Mouse (Mus musculus): ENCODE results near the gene Olfr588-ps1.
"Not testable (repeated sequence)": the region's sequence is repeated elsewhere in the genome, so short reads cannot be mapped to it uniquely, and the experiment has no call there.

Olfr588-ps1 gene

DNA sequence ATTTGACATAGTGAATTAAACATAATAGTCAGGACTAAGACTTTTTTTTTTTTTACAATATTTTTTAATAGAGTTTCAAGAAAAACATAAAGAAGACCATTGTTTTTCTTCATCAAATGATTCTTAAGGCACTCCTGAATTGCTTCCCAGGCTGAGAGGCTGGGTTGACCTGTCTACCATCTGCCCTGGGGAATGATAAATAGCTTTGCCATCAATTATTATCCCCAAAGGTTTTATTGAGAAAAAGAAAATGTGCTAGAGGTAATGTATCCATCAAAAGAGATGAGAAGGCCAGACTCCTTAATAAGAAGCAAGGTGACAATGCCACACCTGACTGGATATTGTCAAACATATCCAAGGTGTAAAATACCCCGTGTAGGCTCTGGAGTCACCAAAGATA lies at the start of gene Olfr588-ps1:
Gene Olfr588-ps1 (plus strand): TSS at position 301 of the 400 bp plus-strand sequence.
- DNase-seq (ENCODE audit: low spot score) = no peak

DNA sequence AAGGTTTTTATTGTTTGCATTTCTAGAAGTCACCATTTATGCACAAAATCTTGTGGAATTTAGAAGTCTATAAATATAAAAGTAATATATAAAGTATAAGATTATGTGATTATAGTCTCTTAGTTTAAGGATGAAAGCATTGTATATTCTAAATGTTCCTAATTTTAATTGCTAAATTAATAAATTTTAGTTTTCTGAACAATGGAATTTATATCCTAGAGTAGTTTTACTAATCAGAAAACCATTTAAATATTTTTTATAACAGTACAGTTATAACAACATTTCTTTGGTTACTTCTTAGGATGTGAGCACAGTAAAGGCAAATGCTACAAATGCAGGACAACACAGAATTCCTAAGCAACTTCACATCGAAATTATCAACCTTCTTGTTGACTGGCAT lies 43.3 kb upstream of the Olfr588-ps1 start, which contains the start of gene Olfr585:
Gene Olfr585 (plus strand): TSS at position 301 of the 400 bp plus-strand sequence.
- DNase-seq (ENCODE audit: low spot score) = no peak

GRCm38 (mm10) chr7:103119406-103119805 lies 21.3 kb upstream of the Olfr588-ps1 start:
- DNase-seq (ENCODE audit: low spot score) = peak; percentile 35

GRCm38 (mm10) chr7:103125538-103125937 lies 15.1 kb upstream of the Olfr588-ps1 start, which contains the start of gene Olfr586:
Olfr586 (minus strand) TSS chr7:103125638.
- DNase-seq (ENCODE audit: low spot score) = no peak

DNA sequence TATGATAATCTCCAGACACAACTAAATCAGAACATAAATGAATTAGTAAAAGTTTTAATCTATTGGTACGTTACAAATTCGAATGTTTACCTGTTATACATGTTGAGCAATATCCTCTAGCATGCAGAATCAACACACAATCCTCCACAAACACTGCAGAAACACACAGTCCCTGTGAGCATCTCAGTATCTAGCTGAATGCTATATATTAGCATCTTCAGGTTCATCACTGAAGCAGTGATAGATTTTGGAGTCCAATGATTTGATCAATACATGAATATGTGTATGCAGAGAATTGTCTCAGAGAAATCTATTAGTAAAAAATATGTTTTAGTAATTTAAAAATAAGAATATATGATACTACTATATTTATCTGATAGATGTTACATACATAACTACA lies 15.6 kb downstream of the Olfr588-ps1 start, which contains the start of gene Olfr589:
Gene Olfr589 (minus strand): TSS at position 101 of the 400 bp plus-strand sequence.
- DNase-seq (ENCODE audit: low spot score) = no peak

DNA sequence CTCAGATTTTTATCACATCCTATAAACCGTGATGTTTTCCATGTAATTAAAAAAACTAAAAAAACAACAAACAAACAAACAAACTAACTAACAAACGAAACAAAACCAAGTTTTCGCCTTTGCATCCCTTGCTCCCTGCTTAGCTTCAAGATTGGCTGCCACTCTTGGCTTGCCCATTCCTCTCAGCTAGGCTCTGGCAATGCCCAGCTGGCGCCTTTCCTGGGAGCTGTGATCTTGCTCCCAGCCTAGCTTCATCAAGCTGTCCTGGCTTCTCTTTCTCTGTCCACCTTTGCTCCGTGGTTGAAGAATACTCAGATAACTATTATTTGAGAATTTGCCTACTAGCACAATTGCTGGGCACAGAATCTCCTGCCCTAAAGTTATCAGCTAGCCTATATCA lies 29.0 kb downstream of the Olfr588-ps1 start:
- no peak for DNase-seq (ENCODE audit: low spot score)

DNA sequence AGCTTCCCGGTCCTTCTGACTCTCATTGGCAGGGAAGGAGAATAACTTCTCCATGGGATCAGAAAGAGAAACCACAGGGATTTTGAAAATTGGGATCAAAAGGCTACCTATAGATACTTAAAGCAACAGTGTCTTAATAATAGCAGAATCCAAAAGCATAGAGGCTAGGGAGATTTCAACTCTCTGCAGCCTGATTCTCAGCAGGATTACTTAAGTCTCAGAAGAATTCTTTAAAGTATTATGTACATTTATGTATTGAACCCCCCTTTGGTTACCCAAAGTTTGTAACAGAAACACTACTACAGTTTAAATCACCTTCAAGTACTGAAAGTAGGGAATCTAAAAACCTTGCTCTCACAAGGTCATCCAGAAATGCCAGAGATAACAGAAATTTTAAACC lies 37.6 kb downstream of the Olfr588-ps1 start, which contains the start of gene Olfr591:
Gene Olfr591 (minus strand): TSS at position 101 of the 400 bp plus-strand sequence.
- DNase-seq (ENCODE audit: low spot score) = no peak

GRCm38 (mm10) chr7:103184503-103184902 lies 43.8 kb downstream of the Olfr588-ps1 start, which contains the start of gene Olfr592:
Olfr592 (plus strand) TSS chr7:103184803.
- not testable (repeated sequence) for DNase-seq (ENCODE audit: low spot score)
